Mouse (Mus musculus) lung, postnatal 14 days (tissue): Measurements from ENCODE around the gene Atp2a2.

Source experiments
- DNase-seq: peaks from one replicate; pipeline ENCODE4 v3.0.0; 2021

Gene Atp2a2

DNA sequence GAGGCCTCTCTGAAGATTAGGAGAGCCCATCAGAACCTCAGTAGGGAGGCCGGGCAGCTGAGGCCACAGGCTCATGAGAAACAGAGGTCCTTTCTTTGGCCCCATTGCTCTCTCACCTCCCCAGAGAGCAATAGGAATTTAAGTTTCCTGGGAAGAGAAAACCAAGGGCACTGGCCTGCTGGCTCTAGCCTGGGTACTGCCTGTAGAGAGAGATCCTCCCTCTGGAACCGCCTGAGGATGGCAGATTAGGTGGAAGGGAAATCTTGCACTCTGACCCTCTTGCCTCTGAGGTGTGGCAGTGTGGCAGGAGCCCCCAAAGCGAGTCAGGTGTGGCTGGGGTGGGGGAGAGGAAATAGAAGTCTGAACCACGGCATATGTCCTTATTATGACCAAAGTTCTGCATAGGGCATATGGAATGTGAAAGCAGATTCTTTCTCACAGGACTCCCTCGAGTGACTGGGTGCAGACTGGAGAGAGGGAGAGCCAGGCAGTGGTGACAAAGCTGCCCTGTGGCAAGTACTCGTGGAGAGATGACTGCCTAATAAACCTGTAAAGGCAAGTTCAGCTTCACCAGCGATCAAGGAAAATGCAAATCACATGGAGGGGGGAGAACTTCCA lies 17.1 kb upstream of the Atp2a2 start:
- no peak for DNase-seq

DNA sequence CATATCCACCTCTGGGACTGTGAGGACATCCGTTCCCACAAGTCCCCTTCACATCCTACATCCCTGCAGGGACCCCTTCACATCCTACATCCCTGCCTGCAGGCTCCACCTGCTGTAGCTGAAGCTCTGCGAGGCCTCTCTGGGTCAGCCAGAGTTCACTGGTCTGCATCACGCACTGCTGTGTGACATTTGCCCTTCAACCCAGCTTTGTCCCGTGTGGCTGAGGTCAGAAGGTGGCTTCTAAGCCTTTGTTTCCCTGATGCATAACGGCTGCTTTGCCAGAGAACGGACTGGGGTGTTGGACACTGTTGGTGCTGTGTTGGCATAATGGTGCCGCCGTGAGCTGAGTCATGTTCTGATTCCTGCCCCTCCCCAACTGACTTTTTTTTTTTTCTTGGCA lies 16.2 kb upstream of the Atp2a2 start:
- DNase-seq = no peak

DNA sequence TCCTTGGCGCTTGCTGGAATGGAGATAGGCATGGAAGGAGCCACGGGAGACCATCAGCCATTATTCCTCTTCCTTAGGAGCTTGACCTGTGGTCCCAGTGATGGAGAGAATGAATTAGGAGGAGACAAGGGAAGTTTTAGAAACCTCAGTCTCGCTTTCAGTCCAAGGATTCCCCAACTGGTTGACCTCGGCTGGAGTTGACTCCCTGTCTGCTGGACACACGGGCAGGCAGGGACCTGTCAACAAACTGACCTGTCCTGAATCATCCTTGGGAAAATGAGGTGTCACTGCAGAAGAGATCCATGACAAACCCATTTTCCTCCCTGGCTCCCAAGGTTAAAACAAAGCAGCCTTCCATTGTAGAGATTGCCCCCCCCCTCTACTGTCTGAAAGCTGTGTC lies 14.9 kb upstream of the Atp2a2 start:
- DNase-seq = no peak

DNA sequence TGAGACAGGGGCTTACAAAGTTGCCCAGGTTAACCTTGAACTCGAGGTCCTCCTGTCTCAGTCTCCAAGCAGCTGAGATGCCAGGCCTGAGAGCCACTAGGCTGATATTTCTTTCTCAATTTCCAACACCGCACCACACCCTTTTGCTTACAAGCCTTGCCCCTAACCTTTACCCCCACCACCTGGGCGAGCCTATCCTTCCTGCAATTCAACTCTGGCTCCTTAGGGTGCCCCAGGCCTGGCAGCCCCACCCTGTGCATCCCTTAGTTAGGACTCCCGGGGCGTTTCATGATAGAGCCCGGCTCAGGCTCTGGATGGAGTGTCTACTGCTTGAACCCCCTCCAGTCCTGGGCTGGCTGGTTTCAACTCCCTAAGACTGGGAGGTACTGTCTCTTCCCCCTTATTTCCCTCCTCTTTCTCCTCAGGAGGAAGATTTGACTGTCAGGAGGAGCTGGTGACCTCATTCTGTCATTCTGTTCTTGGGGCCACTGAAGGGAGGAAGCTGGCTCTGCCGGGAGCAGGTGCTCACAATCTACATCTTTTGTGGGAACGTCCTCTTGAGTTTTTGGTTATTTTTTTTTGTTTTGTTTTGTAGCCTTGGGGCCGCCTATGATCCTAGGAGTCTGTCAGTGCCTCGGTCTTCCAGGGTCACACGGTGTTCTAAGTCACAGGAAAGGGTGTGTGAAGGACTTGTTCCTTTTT lies 14.2 kb upstream of the Atp2a2 start:
- no peak for DNase-seq

DNA sequence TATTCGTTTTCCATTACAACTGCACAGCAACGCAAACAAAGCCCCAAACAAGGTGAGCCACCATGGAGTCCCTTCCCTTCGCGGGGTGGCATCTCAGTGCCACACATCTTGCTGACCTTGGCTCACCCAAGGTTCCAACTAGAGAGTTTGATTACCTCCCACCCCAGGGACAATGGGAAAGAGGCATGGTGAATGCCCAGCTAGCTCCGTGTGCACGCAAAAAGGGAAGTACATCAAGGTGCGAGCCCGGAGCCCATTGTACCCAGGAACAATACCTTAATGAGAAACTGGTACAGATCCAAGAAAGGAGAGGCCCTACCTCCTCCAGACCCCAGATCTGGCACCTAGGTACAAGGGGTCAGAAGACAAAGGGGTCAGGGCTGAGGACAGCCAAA lies 12.1 kb upstream of the Atp2a2 start:
- no peak for DNase-seq

DNA sequence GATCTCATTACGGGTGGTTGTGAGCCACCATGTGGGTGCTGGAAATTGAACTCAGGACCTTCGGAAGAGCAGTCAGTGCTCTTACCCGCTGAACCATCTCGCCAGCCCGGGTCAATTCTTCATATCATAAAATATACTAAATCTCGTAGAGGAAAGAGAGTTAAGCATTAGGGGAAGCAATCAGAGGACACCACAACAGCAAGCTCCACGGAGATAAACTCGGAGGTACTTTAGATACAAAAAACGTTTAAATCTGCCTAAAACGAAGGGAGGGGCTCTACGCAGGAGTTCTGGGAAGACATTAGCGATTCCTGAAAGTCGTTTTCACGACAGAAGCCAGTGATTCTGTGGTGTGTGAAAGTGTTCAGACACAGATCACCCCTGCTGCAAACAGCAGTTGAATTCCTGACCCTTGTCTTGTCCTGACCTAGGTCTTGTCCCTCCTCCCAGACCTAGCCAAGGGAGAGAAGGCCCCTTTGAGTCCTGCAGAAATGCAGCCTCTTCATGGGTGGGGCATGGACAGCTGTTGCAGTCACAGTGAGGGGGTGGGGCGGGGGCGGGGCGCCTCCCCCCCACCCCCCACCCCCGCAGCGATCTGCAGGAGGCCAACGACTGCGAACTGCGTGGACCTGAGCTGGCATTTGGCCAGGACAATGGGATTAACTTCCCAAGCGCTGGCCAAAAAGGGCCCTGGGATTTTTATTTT lies 11.5 kb upstream of the Atp2a2 start:
- DNase-seq = no peak

DNA sequence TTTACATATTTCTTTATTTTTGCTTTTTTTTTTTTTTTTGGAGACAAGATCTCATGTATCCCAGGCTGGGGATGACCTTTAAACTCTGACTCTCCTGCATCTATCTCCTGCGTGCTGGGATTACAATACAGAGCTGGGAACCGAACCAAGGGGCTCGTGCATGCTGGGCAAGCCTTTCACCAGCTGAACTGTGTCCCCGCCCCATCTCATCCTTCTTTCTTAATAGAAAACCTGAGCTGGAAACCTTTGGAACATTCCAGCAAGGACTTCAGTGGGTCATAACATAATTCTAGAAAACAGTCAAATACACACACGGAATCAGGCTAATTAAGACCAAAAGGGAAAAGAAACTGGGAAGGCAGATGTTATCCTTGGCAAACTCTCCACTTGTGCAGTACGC lies 10.0 kb upstream of the Atp2a2 start:
- no peak for DNase-seq

DNA sequence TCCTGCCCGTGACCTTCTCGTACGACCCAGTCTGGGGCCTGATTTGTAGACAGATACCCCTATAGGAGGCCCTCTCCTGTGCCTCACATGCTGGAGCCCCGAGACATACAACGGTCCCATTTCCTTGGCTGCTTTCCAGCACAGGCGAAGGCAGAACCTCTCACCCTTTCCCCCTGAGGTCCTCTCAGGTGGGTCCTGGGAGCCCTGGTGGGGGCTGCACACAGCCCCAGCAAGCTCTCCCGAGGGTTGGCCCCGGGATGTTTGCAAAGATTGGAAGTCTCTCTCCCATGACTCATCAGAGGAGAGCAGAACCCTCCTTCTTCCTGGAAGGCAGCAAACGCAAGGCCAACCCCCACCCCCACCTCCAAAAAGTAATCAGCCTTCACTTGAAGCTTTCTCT lies 9.4 kb upstream of the Atp2a2 start:
- DNase-seq = no peak

DNA sequence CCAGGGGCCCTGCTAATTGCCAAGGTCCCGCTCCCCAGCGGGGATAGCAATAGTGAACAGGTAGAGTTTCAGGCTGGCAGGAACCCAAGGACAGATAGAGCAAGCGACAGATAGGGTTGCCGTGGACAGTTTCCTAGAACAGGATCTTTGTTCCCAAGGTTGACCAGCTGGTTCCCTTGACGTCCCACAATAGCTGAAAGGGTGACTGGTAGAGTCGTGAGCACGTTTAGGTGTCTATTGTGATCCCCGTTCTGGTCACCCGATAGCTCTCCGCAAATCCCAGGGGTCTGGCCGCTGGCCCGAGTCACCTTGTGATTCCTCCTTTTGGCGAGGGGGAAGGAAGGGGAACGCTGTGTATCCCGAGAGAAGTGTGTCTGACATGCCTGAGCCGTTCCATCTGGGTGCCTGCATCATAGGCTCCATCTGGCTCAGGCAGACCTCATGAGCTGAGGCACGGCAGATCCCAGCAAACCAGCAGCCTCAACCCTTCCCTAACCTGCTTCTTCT lies 8.7 kb upstream of the Atp2a2 start:
- DNase-seq = peak; percentile 45

DNA sequence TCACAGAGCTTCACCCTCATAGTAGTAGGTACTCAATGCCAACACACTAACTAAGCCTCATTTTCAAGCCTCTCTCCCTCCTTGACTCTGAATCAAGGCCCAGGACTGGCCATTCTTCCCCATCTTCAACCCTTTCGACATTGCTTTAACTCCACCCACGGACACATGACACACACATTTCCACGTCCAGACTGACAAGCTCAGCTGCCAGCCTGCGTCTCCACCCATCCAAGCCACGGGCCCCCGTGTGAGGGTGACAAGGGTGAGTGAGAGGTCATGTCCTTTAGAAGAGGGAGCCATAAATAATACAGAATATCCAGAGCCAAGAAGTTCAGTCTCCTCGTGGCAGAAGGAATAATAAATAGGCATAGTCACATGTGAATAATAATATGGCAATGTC lies 7.6 kb upstream of the Atp2a2 start:
- peak; percentile 26 for DNase-seq

DNA sequence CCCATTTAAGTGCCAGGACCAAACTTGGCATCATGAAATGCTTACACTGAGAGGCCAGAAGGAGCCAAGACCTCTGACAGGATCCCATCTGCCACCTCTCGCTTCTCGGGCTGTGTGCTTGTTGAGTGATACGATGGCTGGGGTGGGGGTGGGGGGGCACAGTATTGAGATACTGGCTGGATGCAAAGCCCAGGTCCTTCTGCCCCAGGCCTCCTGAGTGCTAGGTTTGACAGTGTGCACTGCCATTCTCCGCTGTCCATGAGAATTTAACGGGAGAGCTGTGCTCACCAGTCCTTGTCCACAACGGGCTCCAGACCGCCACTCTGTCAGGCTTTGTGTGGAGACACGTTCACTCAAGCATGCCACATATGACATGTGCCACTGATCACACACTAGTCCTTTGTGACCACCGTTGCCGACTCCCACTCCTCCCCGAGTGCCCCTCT lies 6.9 kb upstream of the Atp2a2 start:
- no peak for DNase-seq

DNA sequence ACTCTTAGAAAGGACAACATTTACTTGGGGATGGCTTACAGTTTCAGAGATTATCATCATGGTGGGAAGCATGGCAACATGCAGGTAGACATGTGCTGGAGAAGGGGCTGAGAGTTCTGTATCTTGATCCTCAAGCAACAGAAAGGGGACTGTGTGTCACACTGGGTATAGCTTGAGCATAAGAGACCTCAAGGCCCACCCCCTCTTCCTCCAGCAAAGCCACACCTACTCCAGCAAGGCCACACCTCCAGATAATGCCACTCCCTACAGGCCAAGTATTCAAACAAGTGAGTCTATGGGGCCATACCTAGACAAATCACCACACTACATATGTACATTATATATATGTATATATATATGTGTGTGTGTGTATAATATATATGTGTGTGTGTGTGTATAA lies 5.4 kb upstream of the Atp2a2 start:
- no peak for DNase-seq

DNA sequence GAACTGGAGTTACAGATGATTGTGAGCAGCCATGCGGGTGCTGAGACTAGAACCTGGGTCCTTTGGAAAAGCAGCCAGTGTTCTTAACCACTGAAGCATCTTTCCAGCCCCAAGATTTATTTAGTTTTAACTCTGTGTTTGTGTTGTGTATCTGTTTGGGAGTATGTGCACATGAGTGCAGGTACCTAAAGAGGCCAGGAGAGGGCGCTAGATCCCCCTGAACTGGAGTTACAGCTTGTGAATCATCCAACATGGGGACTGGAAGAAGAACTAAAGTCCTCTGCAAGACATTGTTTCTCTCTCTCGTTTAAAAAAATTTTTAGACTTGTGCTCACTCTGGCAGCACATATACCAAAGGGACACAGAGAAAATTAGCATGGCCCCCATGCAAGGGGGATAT lies 4.4 kb upstream of the Atp2a2 start:
- no peak for DNase-seq

DNA sequence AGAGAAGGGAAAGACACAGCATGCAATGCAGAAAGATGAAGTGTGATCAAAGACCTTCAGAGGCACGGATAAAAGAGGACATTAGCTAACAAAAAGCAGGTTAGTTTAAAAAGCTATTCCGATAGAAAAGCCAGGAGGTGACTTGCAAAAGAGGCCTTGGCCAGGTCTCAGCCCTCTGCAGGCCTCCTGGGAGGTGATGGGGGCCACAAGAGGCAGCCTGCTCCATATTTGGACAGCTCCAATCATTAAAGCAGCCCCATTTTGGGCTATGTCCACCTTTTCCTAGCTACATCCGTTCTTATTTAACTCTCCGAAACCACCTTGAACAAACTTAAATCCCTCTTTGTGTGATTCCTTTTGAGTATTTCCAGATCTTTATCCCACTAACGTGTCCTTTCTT lies 3.5 kb upstream of the Atp2a2 start:
- no peak for DNase-seq

DNA sequence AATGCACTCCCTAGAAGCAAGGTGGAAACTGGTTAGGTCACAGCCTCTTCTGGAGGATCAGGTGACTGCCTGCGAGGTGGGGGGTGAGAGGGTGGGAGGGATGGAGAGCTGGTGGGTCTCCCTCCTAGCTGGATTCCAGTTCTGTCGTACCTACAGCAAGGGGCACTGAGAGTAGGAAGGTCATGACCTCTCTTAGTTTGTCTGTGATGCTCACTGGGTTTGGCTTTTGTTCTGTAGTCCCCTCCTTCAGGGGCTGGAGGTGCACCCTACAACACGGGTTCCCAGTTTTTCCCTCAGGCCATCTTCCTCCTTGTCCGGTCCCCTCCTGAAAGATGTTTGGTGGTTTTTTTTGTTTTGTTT lies 1.7 kb upstream of the Atp2a2 start:
- DNase-seq = no peak

DNA sequence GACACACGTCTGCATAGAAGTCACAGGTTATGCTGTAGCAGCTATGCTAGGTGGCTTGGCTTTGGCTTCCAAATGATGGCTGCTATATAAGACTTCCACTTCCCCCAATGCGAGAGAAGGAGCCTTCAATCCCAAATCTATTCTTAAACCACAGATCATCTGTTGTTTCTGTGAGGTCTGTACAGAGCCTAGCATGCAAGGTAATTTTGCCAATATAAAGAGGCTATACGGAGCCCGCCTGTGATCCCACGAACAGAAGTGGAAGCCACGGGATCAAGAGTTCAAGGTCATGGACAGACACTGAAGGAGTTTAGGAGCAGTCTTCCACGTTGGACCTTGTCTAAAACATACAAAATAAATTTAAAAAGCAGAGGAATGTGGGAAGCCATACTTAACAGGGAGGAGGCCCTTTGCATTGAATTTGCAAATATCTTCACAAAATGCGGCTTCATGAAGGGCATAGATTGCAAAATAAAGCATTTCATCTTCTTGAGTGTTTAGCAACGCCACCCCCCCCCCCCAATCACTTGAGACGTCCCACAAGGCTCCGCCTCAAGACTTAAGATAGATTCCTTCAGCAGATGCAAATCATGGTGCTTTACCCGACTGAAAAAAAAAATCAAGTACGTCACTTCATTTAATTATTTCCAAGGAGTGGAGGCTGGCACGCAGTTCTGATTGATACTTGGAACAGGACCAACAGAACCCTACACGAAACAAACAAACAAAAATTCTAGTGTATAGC lies 1.2 kb upstream of the Atp2a2 start:
- no peak for DNase-seq

DNA sequence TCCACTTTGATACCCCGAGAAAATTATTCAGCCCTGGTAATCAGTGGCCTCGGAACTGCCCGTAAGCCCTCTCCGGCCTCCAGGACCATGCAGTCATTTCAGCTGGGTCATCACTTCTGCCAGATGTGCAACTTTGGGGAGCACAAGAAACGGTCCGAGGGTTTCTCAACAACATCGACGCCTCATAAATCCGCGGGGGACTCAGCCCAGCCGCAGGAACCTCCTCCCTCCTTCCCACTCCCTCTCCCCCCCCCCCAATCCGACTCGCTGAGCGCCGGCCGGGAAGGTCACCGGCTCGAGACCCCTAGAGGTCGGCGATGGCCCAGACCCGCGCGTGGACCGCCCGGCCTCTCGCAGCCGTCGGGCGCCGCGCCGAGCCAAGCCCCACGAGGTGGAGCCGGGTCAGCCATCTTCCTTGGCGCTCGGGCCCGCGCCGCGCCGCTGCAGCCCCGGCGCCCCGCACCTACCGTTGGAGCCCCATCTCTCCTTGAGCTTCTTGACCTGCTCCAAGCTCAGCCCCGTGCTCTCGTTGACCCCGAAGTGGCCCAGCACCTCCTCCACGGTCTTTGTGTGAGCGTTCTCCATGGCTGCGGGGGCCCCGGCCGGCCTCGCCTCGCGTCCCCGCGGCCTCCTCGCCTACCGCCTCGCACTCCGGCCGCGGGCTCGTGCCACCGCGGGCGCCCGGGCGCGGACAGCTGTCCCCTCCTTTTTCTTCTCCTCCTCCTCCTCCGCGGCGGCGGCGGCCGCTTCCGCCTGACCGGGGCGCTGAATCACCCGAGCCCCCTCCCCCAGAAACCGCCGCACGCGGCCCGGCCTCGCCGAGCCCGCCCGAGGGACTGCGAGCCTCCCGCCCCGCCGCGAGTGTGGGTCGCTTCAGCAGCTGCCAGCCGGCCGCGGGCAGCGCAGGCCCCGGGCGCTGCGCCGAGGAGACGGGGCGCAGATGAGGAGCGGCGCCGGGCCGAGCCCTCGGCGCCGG lies 636 bp downstream of the Atp2a2 start:
- peak; percentile 62 for DNase-seq

DNA sequence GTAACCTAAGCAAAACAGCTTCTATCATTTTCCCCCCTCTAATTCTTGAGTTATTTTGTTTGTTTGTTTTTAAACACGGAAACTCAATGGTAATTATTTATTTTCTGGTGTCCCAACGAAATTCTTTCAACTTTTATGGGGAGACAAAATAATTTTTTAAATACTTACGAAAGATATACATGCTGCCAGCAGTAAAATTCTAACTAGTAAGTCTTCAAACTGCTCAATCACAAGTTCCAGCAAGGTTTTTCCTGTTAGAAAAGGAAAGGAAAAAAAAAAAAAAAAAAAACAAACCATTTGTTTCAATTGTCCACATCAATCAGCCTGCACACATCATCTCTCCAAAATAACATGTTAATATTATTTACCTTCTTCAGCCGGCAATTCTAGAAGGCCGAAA lies 1.5 kb downstream of the Atp2a2 start:
- no peak for DNase-seq

DNA sequence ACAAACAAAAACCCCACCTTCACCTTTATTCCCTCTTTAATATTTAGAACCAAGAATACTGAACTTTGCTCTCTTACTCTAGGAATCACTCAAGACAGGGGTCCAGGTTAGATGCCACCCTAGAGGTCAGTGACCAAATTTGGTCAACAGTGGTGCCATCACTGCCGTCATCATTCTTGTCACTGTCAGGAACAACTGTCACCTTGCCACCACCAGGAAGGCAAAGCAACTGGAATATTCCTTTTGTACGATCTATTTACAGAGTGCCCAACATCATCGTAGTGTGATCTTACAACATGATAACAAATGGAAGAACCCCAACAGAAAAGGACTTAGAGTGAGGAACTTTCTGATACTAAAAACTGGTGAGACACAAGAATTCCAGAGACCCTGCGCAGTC lies 1.9 kb downstream of the Atp2a2 start:
- no peak for DNase-seq

DNA sequence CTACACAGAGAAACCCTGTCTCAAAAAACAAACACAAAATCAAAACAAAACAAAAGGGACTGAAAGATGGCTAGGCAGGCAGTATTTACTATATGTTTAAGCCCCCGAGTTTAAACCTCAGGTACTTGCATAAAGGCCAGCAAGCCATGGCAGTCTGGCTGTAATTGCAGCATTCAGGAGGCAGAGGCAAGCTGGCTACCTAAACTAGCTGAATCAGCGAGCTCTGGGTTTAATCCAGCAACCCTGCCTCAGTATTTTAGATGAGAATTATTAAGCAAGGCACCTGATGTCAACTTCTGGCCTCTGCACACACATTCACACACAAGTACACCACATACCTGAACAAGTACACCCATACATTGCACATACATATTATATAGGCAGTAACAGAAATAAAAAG lies 4.0 kb downstream of the Atp2a2 start:
- no peak for DNase-seq

DNA sequence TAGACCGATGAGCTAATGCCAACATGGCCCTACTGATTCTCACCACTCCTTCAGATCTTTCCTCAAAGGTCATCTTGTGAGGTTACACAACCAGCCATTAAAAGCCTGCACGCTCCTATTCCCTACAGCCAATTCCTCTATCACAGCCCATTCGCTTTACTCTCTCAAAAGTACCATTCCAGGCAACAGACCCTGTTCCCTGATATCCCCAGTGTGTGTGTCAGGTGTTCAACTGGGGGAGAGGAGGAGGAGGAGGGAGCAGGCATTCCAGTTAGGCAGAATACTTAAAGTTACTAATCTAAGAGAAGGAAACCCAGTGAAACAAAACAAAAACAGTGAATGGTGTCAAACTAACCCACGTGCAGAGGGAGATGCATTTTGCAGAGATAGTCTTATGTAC lies 5.0 kb downstream of the Atp2a2 start:
- no peak for DNase-seq

DNA sequence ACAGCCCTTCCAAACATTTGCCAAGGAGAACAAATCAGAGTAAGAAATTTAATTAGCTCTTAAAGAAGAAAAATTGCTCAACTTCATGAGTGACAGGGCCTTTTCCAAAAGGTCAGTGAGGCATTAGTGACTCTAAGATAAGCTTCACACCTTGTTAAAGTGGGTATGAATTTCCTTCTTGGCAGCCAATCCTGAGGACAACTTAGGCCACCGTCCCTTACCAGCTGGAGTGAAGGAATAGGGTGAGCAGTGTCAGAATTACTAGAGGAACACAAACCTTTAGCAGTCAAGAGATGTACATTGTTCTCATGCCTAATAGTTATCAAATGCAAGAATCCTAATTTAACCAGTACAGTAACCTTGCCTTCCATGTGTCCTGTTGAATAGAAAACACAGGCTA lies 7.6 kb downstream of the Atp2a2 start:
- DNase-seq = no peak
